Comparison of ENCODE assay signal across 8 mouse cellular contexts in genomic region chr14:119138786-119139100, GRCm38 (mm10). TPM values are rescaled to one million over a fixed set of nuclear protein-coding genes. Genes with fewer than 3 reads are reported as not detected.
A peak's percentile ranks its signal among the peaks of the same experiment; 100 is the strongest.
DNase-seq lines count a peak whose midpoint lies in the region; ATAC-seq and TF ChIP-seq lines count a peak whose summit lies in the region.

No protein-coding gene starts in this region.

- 1% methylated on average over 20 of the region's 20 CpGs for WGBS in heart, embryonic 14.5 days
- WGBS in hindbrain, postnatal 0 days: 1% methylated on average over 18 of the region's 20 CpGs
- under 1% methylated on average over 20 of the region's 20 CpGs for WGBS in midbrain, embryonic 14.5 days

- peak overlapping the region; percentile 66 to 73 for H3K4me3 ChIP-seq in heart, embryonic 14.5 days (ENCODE audit: control insufficient read depth in 1 of 2, insufficient read depth in 1 of 2, low read depth in 1 of 2, low read length in 2 of 2)
- peak overlapping the region; percentile 75 for H3K4me3 ChIP-seq in hindbrain, postnatal 0 days (ENCODE audit: low read length)
- peak overlapping the region; percentile 69 for H3K4me3 ChIP-seq in midbrain, embryonic 14.5 days (replicated peaks; ENCODE audit: low read depth, low read length)

- DNase-seq in heart, adult 11 months: no peak
- peak; percentile 9 for DNase-seq in ES-CJ7 (ENCODE audit: low read depth, low spot score)
- peak; percentile 30 for DNase-seq in hindbrain, postnatal 0 days (ENCODE audit: low spot score)
- DNase-seq in midbrain, embryonic 14.5 days: peak; percentile 43
- no peak for DNase-seq in c-Kit-positive CD71-positive TER-119-positive erythroid progenitor cells, embryonic 14.5 days (ENCODE audit: low spot score)

- H3K9ac ChIP-seq in heart, embryonic 14.5 days (ENCODE audit: low read length): no peak overlapping the region; the same call in 1 of the 2 replicates
- H3K9ac ChIP-seq in hindbrain, postnatal 0 days (replicated peaks; ENCODE audit: low read length): peak overlapping the region; percentile 69
- peak overlapping the region; percentile 64 for H3K9ac ChIP-seq in midbrain, embryonic 14.5 days (replicated peaks; ENCODE audit: low read length)

- H3K36me3 ChIP-seq in heart, embryonic 14.5 days (ENCODE audit: control insufficient read depth, insufficient read depth, low read length): no peaks in the 10 kb centered on the region
- no peaks in the 10 kb centered on the region for H3K36me3 ChIP-seq in hindbrain, postnatal 0 days (ENCODE audit: insufficient read depth, low read length)
- no peaks in the 10 kb centered on the region for H3K36me3 ChIP-seq in midbrain, embryonic 14.5 days (ENCODE audit: control insufficient read depth, insufficient read depth, low read length)

- ATAC-seq in heart, embryonic 14.5 days (ENCODE audit: insufficient number of reproducible peaks, insufficient read depth, low FRiP score, low read depth): no peak
- 0 out of 2 replicates have a peak, but pooled peaks have one; percentile 16 for ATAC-seq in common myeloid progenitor, adult 5-6 weeks (replicated peaks; ENCODE audit: low read depth, poor library complexity, severe bottlenecking)
- no peak for ATAC-seq in hindbrain, postnatal 0 days
- no peak for ATAC-seq in midbrain, embryonic 14.5 days (ENCODE audit: low FRiP score, low TSS enrichment)
- no peak for ATAC-seq in CD4-positive, CD25-positive, alpha-beta regulatory T cell, adult 4 months

- no peak overlapping the region for H3K27ac ChIP-seq in heart, embryonic 14.5 days (replicated peaks in 1 of 2; ENCODE audit: control insufficient read depth in 1 of 2, insufficient read depth in 1 of 2, low read depth in 2 of 2, low read length in 2 of 2)
- no peak overlapping the region for H3K27ac ChIP-seq in hindbrain, postnatal 0 days
- no peak overlapping the region for H3K27ac ChIP-seq in midbrain, embryonic 14.5 days (replicated peaks; ENCODE audit: low read depth, low read length)

- no peak for TF ChIP-seq CTCF in hindbrain, postnatal 0 days (IDR thresholded peaks at IDR 0.05; ENCODE audit: low read depth)

- H3K4me2 ChIP-seq in heart, embryonic 14.5 days (ENCODE audit: low read length): peak overlapping the region; percentile 99
- H3K4me2 ChIP-seq in hindbrain, postnatal 0 days (ENCODE audit: low read depth, low read length): peak overlapping the region; percentile 90
- peak overlapping the region; percentile 99 for H3K4me2 ChIP-seq in midbrain, embryonic 14.5 days (ENCODE audit: low read length)

- H3K4me1 ChIP-seq in heart, embryonic 14.5 days (ENCODE audit: control insufficient read depth in 2 of 2, insufficient read depth in 2 of 2, low read length in 2 of 2): peaks cover 0 to 8% of the 10 kb centered on the region in 2 experiments; a peak in 2 of 4 replicates
- H3K4me1 ChIP-seq in hindbrain, postnatal 0 days (ENCODE audit: insufficient read depth, low read length): no peaks in the 10 kb centered on the region
- peaks cover 13% of the 10 kb centered on the region for H3K4me1 ChIP-seq in midbrain, embryonic 14.5 days (ENCODE audit: control insufficient read depth, insufficient read depth, low read length)

- H3K27me3 ChIP-seq in heart, embryonic 14.5 days (ENCODE audit: control insufficient read depth, insufficient read depth, low read length): peaks cover 53% of the 10 kb centered on the region
- peaks cover 4% of the 10 kb centered on the region for H3K27me3 ChIP-seq in hindbrain, postnatal 0 days (ENCODE audit: insufficient read depth, low read length)
- peaks cover 31% of the 10 kb centered on the region for H3K27me3 ChIP-seq in midbrain, embryonic 14.5 days (ENCODE audit: control insufficient read depth, insufficient read depth, low read length)

- no peaks in the 10 kb centered on the region for H3K9me3 ChIP-seq in heart, embryonic 14.5 days (ENCODE audit: control insufficient read depth, low read length)
- no peaks in the 10 kb centered on the region for H3K9me3 ChIP-seq in hindbrain, postnatal 0 days (ENCODE audit: low read length)
- H3K9me3 ChIP-seq in midbrain, embryonic 14.5 days (ENCODE audit: control insufficient read depth, low read length): no peaks in the 10 kb centered on the region

RNA-seq across cellular contexts. Expression of gene Hs6st3, which starts 0.6 kb away (rescaled TPM):
- polyA plus RNA-seq in heart, embryonic 14.5 days (2014; fragmentation: Nextera tagmentation; extraction: Ambion mirVana): 0.11 TPM in 1 of 2 replicates, not detected in the other
- not detected in 2 replicates for total RNA-seq in common myeloid progenitor, adult 5-6 weeks (2017)
- 36.6 and 38.6 TPM in 2 replicates for total RNA-seq in hindbrain, postnatal 0 days (2014; rRNA removed)
- 2.8 TPM in 2 replicates for polyA plus RNA-seq in hindbrain, postnatal 0 days (2015; fragmentation: Nextera tagmentation; extraction: Ambion mirVana)
- polyA plus RNA-seq in midbrain, embryonic 14.5 days (2014; fragmentation: Nextera tagmentation; extraction: Ambion mirVana): 2.9 and 7.8 TPM in 2 replicates
- not detected for polyA plus RNA-seq in CD4-positive, CD25-positive, alpha-beta regulatory T cell, adult 4 months (2017; shearing (Covaris generic))

RNA-seq across cellular contexts. Expression of gene Uggt2, which starts 39.5 kb away (rescaled TPM):
- 9.2 and 10.4 TPM in 2 replicates for polyA plus RNA-seq in heart, embryonic 14.5 days (2014; fragmentation: Nextera tagmentation; extraction: Ambion mirVana)
- 4.1 and 6.5 TPM in 2 replicates for total RNA-seq in common myeloid progenitor, adult 5-6 weeks (2017)
- total RNA-seq in hindbrain, postnatal 0 days (2014; rRNA removed): 19.3 and 28.0 TPM in 2 replicates
- 13.2 and 14.2 TPM in 2 replicates for polyA plus RNA-seq in hindbrain, postnatal 0 days (2015; fragmentation: Nextera tagmentation; extraction: Ambion mirVana)
- polyA plus RNA-seq in midbrain, embryonic 14.5 days (2014; fragmentation: Nextera tagmentation; extraction: Ambion mirVana): 24.4 and 27.9 TPM in 2 replicates
- polyA plus RNA-seq in CD4-positive, CD25-positive, alpha-beta regulatory T cell, adult 4 months (2017; shearing (Covaris generic)): 1 to 10 TPM; 2.1 to 3.4 TPM

Comparison
In these comparisons a context has a peak if more than half of its experiments do, and no peak if none do; other contexts are left out.
1. DNase-seq: peak in ES-CJ7 (single experiment), hindbrain, postnatal 0 days (single experiment) and midbrain, embryonic 14.5 days (single experiment); none in heart, adult 11 months (single experiment) and c-Kit-positive CD71-positive TER-119-positive erythroid progenitor cells, embryonic 14.5 days (single experiment).
2. Peak in every context shown above with its lines, with median percentiles within 50 percentile points of each other: H3K4me2 ChIP-seq and H3K4me3 ChIP-seq.